Mouse (Mus musculus): ENCODE data around the gene Spata13.

The Spata13 gene

DNA sequence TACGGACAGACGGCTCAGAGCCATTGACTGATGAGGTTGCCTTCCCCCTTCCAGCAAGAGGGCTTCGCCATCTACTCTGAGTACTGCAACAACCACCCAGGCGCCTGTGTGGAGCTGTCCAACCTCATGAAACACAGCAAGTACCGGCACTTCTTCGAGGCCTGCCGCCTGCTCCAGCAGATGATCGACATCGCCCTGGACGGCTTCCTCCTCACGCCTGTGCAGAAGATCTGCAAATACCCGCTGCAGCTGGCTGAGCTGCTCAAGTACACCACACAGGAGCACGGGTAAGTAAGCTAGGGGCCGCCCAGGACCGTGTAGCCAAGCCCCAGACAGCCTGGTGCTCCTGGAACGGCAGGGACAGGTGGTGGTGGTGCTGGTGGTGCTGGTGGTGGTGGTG is 117.8 kb downstream of the Spata13 start:
- no peak for DNase-seq (ENCODE audit: low spot score)

DNA sequence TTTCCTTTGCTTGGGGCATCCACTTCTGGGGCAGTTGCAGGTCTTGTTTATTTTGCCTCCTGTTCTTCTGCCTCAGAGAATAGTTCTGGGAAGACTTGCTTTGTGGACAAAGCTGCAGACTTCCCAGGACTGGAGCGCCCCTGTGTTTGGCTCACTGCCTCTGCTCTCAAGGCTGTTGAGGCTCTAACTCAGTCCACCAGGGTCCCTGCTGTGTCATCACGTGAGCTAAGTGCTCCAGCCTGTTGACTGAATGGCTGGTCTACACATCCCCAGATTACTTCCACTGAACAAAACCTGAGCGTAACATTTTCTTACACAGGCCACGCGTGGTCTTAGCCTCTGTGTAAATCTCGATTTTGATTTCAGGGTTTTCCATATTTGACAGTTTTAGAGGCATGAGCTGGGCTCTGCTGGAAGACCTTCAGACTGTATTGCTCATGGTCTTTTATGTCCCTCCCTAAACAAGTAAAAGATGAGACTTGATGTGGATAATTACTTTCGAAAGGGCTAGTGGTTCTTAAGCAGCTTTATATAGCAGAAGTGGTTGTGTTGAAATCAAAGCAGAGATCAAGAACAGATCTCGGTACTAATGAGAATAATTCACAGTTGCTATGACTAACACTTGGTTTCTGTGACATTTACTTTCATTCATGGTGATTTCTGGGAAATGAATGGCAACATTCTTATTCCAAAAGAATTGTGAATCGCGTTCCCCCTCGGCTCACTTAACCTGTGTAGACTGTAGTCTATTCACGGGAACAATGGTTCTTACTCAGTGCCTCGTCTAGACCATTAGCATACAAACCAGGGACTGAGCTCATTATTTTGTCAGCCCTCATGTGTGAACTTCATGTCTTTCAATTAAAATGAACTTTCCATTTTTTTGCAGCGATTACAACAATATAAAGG is 119.3 kb downstream of the Spata13 start:
- no peak for DNase-seq (ENCODE audit: low spot score)

DNA sequence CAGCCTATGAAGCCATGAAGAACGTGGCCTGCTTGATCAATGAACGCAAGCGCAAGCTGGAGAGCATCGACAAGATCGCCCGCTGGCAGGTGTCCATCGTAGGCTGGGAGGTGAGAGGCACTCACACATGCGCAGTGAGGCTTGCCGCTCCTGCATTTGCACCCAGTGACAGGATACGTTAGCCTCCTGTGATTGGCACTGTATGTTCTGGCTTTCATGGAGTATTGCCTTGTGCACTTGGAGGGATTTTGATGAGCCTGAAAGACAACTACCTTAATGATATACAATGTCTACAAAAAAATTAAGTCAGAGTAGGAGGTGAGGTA is 120.0 kb downstream of the Spata13 start:
- DNase-seq (ENCODE audit: low spot score) = no peak

DNA sequence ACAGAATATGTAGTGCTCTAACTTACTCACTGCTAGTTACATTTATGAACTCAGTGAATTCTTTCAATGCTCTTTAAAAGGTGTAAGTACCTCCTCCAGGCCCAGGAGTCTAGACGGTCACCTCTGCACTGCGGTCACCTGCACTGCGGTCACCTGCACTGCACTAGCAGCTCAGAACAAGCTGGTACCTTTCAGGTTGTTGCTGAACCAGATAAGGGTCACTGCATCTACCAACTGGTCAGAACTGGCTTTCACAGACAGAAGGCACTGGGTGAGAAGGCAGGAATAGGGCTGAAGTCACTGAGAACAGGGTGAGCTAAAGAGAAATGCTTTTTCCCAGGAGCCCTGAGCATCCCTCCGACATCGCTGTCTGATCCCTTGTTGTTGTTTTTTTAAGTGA is 120.9 kb downstream of the Spata13 start:
- DNase-seq (ENCODE audit: low spot score) = no peak

DNA sequence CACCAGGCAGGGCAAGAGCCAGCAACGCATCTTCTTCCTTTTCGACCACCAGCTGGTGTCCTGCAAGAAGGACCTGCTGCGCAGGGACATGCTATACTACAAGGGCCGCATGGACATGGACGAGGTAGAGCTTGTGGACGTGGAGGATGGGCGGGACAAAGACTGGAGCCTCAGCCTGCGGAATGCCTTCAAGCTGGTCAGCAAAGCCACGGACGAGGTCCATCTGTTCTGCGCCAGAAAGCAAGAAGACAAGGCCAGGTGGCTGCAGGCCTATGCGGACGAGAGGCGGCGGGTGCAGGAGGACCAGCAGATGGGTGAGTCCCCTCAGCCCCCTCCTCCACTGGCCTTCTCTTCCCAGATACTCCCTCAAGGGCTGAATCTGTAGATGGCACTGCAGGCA is 122.5 kb downstream of the Spata13 start:
- no peak for DNase-seq (ENCODE audit: low spot score)

DNA sequence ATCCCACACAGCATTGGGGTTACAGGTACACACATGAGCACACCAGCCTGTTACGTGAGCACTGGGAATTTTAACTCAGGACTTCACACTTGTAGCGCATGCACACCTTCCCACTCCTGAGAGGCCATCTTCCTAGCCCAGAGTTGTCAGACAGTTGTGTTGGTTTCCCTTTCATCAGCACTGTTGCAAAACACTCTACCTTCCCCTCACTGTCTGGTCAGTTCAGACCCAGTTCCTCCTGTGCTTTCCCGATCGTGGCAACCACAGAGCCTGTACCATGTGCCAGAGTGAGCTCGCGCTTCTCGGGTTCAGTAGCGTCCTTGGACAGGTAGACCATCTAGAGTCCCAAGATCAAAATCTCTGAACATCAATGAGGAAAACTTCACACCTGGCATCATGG is 123.5 kb downstream of the Spata13 start:
- DNase-seq (ENCODE audit: low spot score) = no peak

DNA sequence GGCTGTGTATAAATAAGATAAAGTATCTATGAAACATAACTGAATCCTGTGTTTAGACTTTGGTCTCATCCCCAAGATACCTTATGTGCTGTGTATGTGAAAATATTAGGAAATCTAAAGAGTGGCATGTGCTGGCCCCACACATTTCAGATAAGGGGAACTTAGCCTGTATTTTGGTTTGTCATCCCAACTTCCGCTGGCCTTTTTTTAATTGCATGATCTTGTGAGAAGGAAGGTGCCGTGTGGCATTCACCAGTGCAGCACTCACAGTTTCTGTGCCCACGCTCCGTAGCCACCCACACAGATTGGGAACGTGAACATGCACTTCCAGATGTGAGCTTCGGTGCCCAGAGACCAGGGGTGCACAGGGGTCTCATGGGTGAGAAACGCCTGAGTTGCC is 123.9 kb downstream of the Spata13 start:
- no peak for DNase-seq (ENCODE audit: low spot score)

DNA sequence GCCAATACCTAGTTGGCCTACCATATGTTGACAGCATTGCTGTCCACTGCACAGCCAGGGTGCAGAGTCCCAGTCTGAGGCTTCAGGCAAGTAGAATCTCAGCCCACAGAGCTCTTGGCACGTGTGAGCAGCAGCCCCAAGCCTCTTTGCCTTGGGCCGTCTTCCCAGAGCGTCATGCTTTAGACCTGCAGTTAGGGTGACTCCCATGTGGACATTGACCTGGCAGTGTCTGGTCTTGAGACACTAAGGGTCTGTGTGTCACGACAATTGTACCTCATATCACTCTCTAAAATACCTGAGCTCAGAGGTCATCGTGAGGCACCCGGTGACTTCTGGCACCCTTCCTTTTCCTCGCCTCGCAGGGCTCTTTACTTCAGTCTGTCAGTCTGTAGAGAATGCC is 125.3 kb downstream of the Spata13 start:
- DNase-seq (ENCODE audit: low spot score) = no peak

DNA sequence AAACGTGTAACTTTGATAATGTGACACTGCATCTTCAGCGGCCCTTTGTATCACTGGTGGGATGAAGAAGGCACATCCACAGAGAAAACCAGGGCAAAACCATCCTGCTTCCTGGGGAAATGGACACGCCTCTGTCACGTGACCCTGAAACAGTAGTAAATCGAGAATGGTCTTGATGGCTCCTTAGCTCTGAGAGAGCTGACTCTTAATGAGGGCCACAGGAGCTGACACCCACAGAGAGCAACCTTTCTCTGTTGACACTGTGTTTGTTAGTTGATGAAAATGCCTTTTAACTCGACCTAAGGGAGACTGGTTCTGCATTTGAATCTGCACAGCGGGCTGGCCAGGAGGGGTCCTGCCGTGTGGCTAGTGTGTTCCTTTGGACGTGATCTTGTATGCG is 128.0 kb downstream of the Spata13 start:
- DNase-seq (ENCODE audit: low spot score) = no peak

DNA sequence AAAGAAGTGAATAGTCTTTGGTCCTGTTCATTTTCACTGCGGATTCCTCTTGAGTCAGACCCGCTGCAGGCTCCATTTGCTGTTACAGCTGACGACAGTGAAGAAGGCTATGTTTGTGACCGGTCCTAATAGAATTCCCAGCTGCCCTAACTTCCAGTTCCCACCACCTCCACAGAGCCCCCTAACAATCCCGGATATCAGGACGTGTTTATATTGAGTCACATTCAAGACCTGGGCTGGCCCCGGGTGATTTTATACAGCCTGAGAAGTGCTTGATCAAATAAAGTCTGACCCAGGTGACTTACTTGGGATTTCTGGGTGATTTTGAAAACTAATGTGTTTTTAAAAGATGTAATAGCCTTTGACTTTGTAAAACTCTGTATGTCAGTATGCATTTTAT is 129.0 kb downstream of the Spata13 start:
- DNase-seq (ENCODE audit: low spot score) = no peak

DNA sequence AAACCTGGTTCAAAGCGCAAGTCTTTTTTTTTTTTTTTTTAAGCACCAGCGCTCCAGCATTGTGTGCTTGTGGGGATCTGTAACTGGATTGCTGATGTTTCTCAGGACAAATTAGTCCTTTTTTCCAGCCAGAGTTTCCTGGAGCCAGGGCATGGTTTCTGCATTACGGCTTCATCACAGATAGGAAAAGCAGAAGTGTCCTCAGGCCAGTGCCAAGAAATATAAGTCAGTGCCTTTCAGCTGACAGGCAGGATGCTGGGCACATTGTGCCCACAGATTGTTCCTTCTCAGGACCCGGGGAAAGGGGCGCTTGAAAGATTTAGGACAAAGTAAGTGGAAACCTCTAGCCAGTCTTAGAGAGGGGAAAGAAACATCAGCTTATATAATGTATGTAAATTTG is 129.9 kb downstream of the Spata13 start:
- no peak for DNase-seq (ENCODE audit: low spot score)

DNA sequence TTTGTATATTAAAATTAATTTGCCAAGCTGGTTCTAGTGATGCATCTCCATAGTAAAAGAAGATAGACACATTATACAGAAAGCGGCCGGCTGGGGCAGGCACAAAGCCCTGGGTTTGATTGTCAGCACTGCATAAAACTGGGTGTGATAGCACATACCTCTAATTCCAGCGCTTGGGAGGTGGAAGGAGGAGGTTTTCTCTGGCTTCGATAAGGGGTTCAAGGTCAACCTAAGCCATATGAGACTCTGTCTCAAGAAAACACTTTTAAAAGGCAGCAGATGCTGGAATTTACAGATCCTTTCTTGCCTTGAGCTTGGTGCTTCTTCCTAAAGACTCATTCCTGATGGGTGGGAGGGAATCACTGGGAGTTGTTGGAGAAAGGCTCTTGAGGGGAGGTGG is 130.7 kb downstream of the Spata13 start:
- DNase-seq (ENCODE audit: low spot score) = no peak

DNA sequence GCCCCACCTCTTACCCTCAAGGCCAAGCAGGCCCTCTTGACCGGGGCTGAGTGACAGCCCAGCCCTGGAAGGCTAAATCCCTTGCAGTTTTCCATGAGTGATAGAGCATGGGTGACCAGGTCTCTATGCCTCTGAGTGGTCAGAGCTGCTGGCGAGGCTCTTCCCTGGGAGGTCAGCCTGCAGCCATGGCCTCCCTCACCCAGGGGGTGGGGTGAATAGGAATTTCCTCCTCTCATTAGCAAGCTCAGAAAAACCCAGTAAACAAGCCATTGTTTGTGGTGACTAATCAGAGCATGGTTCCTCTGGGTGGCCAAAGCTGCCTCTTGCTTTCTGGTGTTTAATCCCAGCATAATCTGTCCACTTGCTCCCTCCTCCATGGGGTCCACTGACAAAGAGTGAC is 131.2 kb downstream of the Spata13 start:
- DNase-seq (ENCODE audit: low spot score) = no peak

DNA sequence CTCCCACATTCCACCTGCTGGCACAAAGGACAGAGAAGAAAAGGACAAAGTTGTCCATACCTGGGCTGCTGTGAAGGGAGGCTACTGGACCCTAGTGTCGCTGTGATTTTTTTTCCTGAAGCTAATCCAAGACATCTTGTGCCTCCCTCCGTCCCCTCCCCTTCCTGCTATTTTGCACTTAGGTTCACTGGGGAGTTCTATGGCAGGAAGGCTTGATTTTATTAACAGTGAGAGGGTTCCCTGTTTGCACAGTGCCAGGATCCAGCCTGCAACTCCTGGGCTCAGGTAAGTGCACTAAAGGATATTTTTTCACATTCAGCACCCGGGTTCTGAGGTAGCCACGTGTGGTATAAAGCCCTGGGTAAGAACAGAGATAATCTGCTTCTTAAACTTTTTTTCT is 134.1 kb downstream of the Spata13 start, which contains the start of gene C1qtnf9:
TSS of gene C1qtnf9 (plus strand) at position 251 of the 400 bp plus-strand sequence.
- no peak for DNase-seq (ENCODE audit: low spot score)

DNA sequence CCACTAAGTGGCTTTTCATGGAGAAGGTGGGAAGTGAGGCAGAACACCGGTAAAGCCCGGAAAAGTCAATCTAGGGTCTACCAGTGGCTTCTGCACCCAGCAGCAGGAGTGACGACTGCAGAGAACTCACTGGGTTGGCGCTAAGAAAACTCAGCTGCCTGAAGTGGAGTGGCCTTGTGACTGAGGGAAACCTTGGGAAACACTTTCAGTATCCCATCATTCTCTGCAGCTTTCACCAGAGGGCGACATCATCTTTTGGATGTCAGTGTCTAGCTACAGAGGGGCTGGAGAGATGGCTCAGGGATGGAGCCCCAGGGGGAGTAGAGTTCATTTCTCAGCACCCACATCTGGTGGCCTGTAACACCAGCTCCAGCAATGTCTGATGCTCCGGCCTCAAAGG is 135.5 kb downstream of the Spata13 start:
- DNase-seq (ENCODE audit: low spot score) = no peak

DNA sequence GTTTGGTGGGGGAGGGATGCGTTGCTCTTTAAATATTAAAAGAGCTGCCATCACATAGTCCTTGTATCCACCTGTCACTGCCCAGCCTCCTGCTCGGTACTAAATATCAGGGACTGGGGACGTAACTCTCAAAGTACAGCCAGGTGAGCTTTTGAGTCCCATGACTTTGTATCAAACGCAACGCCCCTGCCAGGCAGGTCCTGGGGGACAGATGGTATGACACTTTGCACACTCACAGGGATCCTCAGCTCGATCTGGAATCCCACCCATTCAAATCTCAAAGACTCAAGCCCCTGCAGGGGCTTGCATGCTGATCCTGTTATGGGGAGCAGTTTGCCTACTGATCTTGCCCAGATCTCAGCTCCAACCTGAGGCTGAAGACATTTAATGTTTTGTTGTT is 136.8 kb downstream of the Spata13 start:
- no peak for DNase-seq (ENCODE audit: low spot score)

DNA sequence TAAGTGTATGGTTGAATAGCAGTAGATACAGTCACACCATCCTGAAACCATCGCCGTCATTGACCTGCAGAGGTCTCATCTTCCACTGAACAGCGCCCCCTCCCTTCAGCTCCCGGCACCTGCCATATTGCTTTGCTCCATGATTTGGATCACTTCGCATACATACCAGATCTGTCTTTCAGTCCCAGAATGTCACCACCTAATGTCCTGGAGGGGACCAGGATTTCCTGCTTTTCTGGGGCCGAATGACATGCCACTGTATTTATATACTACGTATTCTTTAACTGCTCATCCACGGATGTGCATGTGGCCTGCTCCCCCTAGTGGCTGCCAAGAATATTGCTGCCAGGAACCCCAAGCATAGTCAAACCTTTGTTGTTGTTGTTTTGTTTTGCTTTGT is 137.3 kb downstream of the Spata13 start:
- peak; percentile 72 for DNase-seq (ENCODE audit: low spot score)

DNA sequence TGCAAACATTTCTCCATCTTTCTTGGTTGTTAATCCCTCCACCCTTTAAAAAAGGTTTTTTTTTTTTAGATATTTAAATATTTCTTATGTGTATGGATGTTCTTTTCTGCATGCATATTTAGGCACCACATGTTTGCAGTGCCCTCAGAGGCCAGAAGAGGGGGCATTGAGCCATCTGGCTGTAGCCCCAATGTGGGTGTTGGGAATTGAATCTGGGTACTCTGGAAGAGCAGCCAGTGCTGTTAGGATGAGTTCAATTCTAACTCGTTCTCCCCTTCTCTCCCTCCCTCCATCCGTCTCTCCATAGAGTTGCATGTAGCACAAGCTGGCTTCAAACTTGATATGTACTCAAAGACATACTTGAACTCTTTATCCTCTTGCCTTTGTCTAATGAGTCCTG is 139.7 kb downstream of the Spata13 start:
- DNase-seq (ENCODE audit: low spot score) = no peak

DNA sequence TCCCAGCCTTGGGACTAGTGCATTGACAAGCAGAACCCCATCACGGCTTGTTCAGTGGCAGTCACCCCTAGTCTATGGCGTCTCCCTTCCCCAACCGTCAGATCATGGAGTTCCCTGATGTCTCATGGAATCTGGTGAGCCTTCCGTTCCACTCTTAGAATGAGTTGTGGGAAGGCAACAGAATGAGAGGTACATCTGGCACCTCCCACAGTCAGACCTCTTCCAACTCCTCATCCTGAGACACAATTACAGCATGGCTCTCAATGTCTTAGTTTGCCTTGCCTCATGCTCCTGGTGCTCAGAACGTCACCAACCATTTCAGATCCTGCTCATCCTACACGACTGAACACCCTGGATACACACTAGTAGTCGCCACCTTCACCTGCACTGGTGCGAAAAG is 142.7 kb downstream of the Spata13 start:
- DNase-seq (ENCODE audit: low spot score) = no peak

DNA sequence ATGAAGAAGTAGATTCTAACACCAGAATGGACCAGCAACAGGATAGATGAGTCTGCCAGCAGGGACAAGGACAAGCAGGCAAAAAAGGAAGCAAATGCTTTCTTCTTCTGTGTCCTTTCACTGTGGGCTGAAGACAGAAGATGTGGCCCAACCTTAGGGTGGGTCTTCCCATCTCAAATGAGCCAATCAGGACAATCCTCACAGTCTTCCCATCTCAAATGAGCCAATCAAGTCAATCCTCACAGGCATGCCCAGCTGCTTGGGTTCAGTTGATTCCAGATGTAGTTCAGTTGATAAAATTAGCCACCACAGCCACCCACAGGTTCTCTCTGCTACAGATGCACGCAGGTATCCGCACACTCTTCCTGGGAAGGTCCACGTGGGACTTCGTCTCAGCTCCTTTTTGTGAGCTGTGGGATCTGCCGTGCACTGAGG is 143.7 kb downstream of the Spata13 start:
- DNase-seq (ENCODE audit: low spot score) = no peak

DNA sequence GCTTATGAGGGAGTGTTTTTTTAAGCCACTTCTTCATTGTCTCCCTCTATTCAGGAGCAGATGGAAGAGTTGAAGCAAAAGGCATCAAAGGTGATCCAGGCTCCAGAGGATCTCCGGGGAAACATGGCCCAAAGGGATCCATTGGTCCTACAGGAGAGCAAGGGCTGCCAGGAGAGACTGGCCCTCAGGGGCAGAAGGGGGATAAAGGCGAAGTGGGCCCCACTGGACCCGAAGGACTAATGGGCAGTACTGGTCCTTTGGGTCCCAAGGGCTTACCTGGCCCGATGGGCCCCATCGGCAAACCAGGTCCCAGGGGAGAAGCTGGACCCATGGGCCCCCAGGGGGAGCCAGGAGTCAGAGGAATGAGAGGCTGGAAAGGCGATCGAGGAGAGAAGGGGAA is 145.4 kb downstream of the Spata13 start:
- no peak for DNase-seq (ENCODE audit: low spot score)

DNA sequence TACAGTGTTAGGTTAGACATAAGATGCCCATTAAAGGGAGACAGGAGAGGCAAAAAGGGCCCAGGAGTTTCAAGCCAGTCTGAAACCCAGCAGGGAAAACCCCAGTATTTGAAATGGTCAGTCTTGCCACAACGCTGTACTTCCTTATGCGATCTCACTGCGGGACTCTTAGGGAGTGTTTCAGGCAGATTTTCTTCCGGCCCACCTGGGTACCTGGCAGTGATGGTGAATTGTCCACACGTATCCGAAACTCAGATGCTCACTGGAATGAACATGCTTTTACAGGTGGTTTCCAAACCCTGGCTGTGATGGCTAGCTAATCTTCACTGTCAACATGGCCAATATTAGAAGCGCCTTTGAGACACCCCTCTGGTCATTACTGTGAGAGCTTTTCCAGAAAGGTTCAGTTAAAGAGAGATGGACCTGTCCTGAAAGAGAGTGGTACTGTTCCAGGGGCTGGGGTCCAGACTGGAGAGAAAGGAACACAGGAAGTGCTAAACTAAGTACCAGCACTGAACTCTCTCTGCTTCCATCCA is 148.4 kb downstream of the Spata13 start:
- DNase-seq (ENCODE audit: low spot score) = no peak

DNA sequence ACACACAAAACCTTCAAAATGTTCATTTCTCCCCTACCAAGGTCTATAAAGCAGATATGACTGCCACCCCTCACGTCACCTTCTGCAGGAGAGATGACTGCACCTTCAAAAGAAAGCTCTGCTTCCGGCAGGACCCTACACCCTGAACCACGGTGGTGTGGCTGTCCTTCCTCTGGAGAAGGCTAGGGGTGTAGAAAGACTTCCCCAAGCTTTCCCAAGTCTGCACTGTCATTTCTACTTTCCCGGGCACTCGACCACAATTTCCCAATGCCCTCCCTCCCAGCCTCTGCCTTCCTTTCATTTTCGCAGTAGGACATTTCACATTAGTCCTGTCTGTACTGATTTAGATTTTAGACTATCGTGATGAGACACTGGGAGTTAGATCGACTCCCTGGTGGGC is 149.4 kb downstream of the Spata13 start:
- DNase-seq (ENCODE audit: low spot score) = no peak

All from urinary bladder, postnatal 14 days (tissue).